Mouse (Mus musculus): ENCODE measurements around the gene Prmt3. TPM values are rescaled to one million over a fixed set of nuclear protein-coding genes. Genes with fewer than 3 reads are reported as not detected.

Gene Prmt3
- polyA plus RNA-seq, 1 experiment from 2014 or later: 49.2 TPM

GRCm38 (mm10) chr7:49766166-49766565 is 12.0 kb upstream of the Prmt3 start:
- no peak overlapping the region for H3K27ac ChIP-seq (replicated peaks)
- no peak overlapping the region for H3K4me2 ChIP-seq
- whole genome bisulfite sequencing: 92% methylated on average over 7 of the region's 7 CpGs
- no peak overlapping the region for H3K4me3 ChIP-seq
- no peaks in the 10 kb centered on the region for H3K9me3 ChIP-seq
- H3K27me3 ChIP-seq: 0 out of 2 replicates have a peak, but pooled peaks cover 6% of the 10 kb centered on the region
- ATAC-seq (ENCODE audit: low FRiP score, low read depth): no peak
- H3K9ac ChIP-seq: no peak overlapping the region
- H3K36me3 ChIP-seq: no peaks in the 10 kb centered on the region
- no peaks in the 10 kb centered on the region for H3K4me1 ChIP-seq (replicated peaks)

GRCm38 (mm10) chr7:49768509-49768908 is 9.6 kb upstream of the Prmt3 start:
- no peaks in the 10 kb centered on the region for H3K36me3 ChIP-seq
- no peak overlapping the region for H3K9ac ChIP-seq
- 35% methylated on average over 9 of the region's 9 CpGs for WGBS
- H3K27me3 ChIP-seq: 0 out of 2 replicates have a peak, but pooled peaks cover 3% of the 10 kb centered on the region
- no peak overlapping the region for H3K4me3 ChIP-seq
- H3K9me3 ChIP-seq: no peaks in the 10 kb centered on the region
- ATAC-seq (ENCODE audit: low FRiP score, low read depth): no peak
- H3K4me1 ChIP-seq (replicated peaks): no peaks in the 10 kb centered on the region
- no peak overlapping the region for H3K27ac ChIP-seq (replicated peaks)
- no peak overlapping the region for H3K4me2 ChIP-seq

GRCm38 (mm10) chr7:49774396-49774795 is 3.8 kb upstream of the Prmt3 start:
- no peak overlapping the region for H3K4me2 ChIP-seq
- WGBS: 92% methylated on average over 2 of the region's 2 CpGs
- ATAC-seq (ENCODE audit: low FRiP score, low read depth): no peak
- no peak overlapping the region for H3K4me3 ChIP-seq
- H3K9ac ChIP-seq: no peak overlapping the region
- H3K27ac ChIP-seq (replicated peaks): no peak overlapping the region
- H3K36me3 ChIP-seq: no peaks in the 10 kb centered on the region
- peaks cover 8% of the 10 kb centered on the region for H3K4me1 ChIP-seq (replicated peaks)
- no peaks in the 10 kb centered on the region for H3K27me3 ChIP-seq
- no peaks in the 10 kb centered on the region for H3K9me3 ChIP-seq

GRCm38 (mm10) chr7:49777585-49777984 is 561 bp upstream of the Prmt3 start:
- Histone ChIP-seq H3K9ac (no peak overlapping the region), H3K36me3 (peaks cover 6% of the 10 kb centered on the region; the same call in 1 of the 2 replicates), H3K4me1 (replicated peaks) (peaks cover 16% of the 10 kb centered on the region), H3K9me3 (no peaks in the 10 kb centered on the region), H3K4me2 (no peak overlapping the region), H3K27me3 (no peaks in the 10 kb centered on the region), H3K4me3 (no peak overlapping the region), H3K27ac (replicated peaks) (no peak overlapping the region)
- peak; percentile 46 for ATAC-seq (ENCODE audit: low FRiP score, low read depth)
- 53% methylated on average over 3 of the region's 3 CpGs for WGBS

GRCm38 (mm10) chr7:49778904-49779615 is 914 bp downstream of the Prmt3 start:
- ATAC-seq (ENCODE audit: low FRiP score, low read depth): peak; percentile 43; the same call in 1 of the 2 replicates
- Histone ChIP-seq H3K27me3 (no peaks in the 10 kb centered on the region), H3K4me3 (peak overlapping the region; percentile 54), H3K9me3 (no peaks in the 10 kb centered on the region), H3K9ac (peak overlapping the region; percentile 50; the same call in 1 of the 2 replicates), H3K4me1 (replicated peaks) (peaks cover 16% of the 10 kb centered on the region), H3K27ac (replicated peaks) (peak overlapping the region; percentile 86), H3K36me3 (peaks cover 9% of the 10 kb centered on the region; the same call in 1 of the 2 replicates), H3K4me2 (peak overlapping the region; percentile 72)
- WGBS: 56% methylated on average over 12 of the region's 12 CpGs

GRCm38 (mm10) chr7:49783017-49783416 is 4.9 kb downstream of the Prmt3 start:
- Histone ChIP-seq H3K4me2 (no peak overlapping the region), H3K27me3 (no peaks in the 10 kb centered on the region), H3K4me3 (no peak overlapping the region), H3K36me3 (peaks cover 24% of the 10 kb centered on the region; the same call in 1 of the 2 replicates), H3K27ac (replicated peaks) (no peak overlapping the region), H3K4me1 (replicated peaks) (peaks cover 16% of the 10 kb centered on the region), H3K9me3 (no peaks in the 10 kb centered on the region), H3K9ac (no peak overlapping the region)
- 96% methylated on average over 2 of the region's 2 CpGs for WGBS
- no peak for ATAC-seq (ENCODE audit: low FRiP score, low read depth)

- Histone ChIP-seq H3K4me2 (no peak overlapping the region), H3K27me3 (no peaks in the 10 kb centered on the region), H3K9me3 (no peaks in the 10 kb centered on the region), H3K36me3 (peaks cover 27% of the 10 kb centered on the region), H3K4me3 (no peak overlapping the region), H3K9ac (no peak overlapping the region), H3K4me1 (replicated peaks) (peaks cover 1% of the 10 kb centered on the region; the same call in 1 of the 2 replicates), H3K27ac (replicated peaks) (no peak overlapping the region)
- no peak; the same call in 1 of the 2 replicates for ATAC-seq (ENCODE audit: low FRiP score, low read depth)
- 97% methylated on average over 7 of the region's 7 CpGs for WGBS
Observed at GRCm38 (mm10) chr7:49785141-49785540, 7.0 kb downstream of the Prmt3 start.

- H3K9ac ChIP-seq: no peak overlapping the region
- no peak overlapping the region for H3K27ac ChIP-seq (replicated peaks)
- H3K4me1 ChIP-seq (replicated peaks): no peaks in the 10 kb centered on the region
- H3K4me3 ChIP-seq: no peak overlapping the region
- WGBS: 56% methylated on average over 12 of the region's 12 CpGs
- H3K27me3 ChIP-seq: no peaks in the 10 kb centered on the region
- H3K9me3 ChIP-seq: no peaks in the 10 kb centered on the region
- no peak overlapping the region for H3K4me2 ChIP-seq
- ATAC-seq (ENCODE audit: low FRiP score, low read depth): peak; percentile 70
- peaks cover 31% of the 10 kb centered on the region for H3K36me3 ChIP-seq
Observed at GRCm38 (mm10) chr7:49786618-49787382, 8.7 kb downstream of the Prmt3 start.

GRCm38 (mm10) chr7:49787383-49787645 is 9.2 kb downstream of the Prmt3 start:
- no peaks in the 10 kb centered on the region for H3K9me3 ChIP-seq
- no peak overlapping the region for H3K27ac ChIP-seq (replicated peaks)
- ATAC-seq (ENCODE audit: low FRiP score, low read depth): peak; percentile 35; the same call in 1 of the 2 replicates
- WGBS: 72% methylated on average over 3 of the region's 3 CpGs
- H3K9ac ChIP-seq: no peak overlapping the region
- H3K27me3 ChIP-seq: no peaks in the 10 kb centered on the region
- no peak overlapping the region for H3K4me3 ChIP-seq
- no peaks in the 10 kb centered on the region for H3K4me1 ChIP-seq (replicated peaks)
- no peak overlapping the region for H3K4me2 ChIP-seq
- peaks cover 27% of the 10 kb centered on the region for H3K36me3 ChIP-seq

- H3K27me3 ChIP-seq: no peaks in the 10 kb centered on the region
- no peak overlapping the region for H3K27ac ChIP-seq (replicated peaks)
- H3K4me3 ChIP-seq: no peak overlapping the region
- ATAC-seq (ENCODE audit: low FRiP score, low read depth): no peak
- H3K9me3 ChIP-seq: no peaks in the 10 kb centered on the region
- no peak overlapping the region for H3K9ac ChIP-seq
- 95% methylated on average over 2 of the region's 2 CpGs for WGBS
- no peaks in the 10 kb centered on the region for H3K4me1 ChIP-seq (replicated peaks)
- no peak overlapping the region for H3K4me2 ChIP-seq
- H3K36me3 ChIP-seq: peaks cover 24% of the 10 kb centered on the region
Observed at GRCm38 (mm10) chr7:49794304-49794703, 16.2 kb downstream of the Prmt3 start.

- WGBS: 70% methylated on average over 1 of the region's 1 CpGs
- Histone ChIP-seq H3K9ac (no peak overlapping the region), H3K9me3 (no peaks in the 10 kb centered on the region), H3K27me3 (no peaks in the 10 kb centered on the region), H3K27ac (replicated peaks) (no peak overlapping the region), H3K4me2 (no peak overlapping the region), H3K36me3 (peaks cover 19% of the 10 kb centered on the region), H3K4me3 (no peak overlapping the region), H3K4me1 (replicated peaks) (no peaks in the 10 kb centered on the region)
- ATAC-seq (ENCODE audit: low FRiP score, low read depth): no peak
Observed at GRCm38 (mm10) chr7:49797171-49797570, 19.0 kb downstream of the Prmt3 start.

- Histone ChIP-seq H3K27me3 (no peaks in the 10 kb centered on the region), H3K4me1 (replicated peaks) (no peaks in the 10 kb centered on the region), H3K9me3 (no peaks in the 10 kb centered on the region), H3K4me2 (no peak overlapping the region), H3K27ac (replicated peaks) (no peak overlapping the region), H3K36me3 (peaks cover 5% of the 10 kb centered on the region; the same call in 1 of the 2 replicates), H3K9ac (no peak overlapping the region), H3K4me3 (no peak overlapping the region)
- whole genome bisulfite sequencing: 91% methylated on average over 6 of the region's 6 CpGs
- ATAC-seq (ENCODE audit: low FRiP score, low read depth): no peak
Observed at GRCm38 (mm10) chr7:49803511-49803910, 25.4 kb downstream of the Prmt3 start.
